Mouse (Mus musculus) thymus, adult 2 months (tissue): ENCODE measurements around the gene Slc10a6.

Experiments
- CTCF ChIP-seq: fragments of 200-500 bp; IDR thresholded peaks from 2 replicates; pipeline ENCODE4 v1.5.1; 2012; ENCODE audit warnings: mild to moderate bottlenecking, control low read depth, low read length, moderate library complexity, borderline replicate concordance; ENCODE audit not compliant: control insufficient read depth, poor library complexity, insufficient read depth; ENCODE audit errors: extremely low read depth
- POLR2A ChIP-seq: fragments of 200-500 bp; IDR thresholded peaks from 2 replicates; pipeline ENCODE4 v1.6.1; 2012; ENCODE audit warnings: mild to moderate bottlenecking, low read length, control low read depth, moderate library complexity; ENCODE audit not compliant: control insufficient read depth, poor library complexity, insufficient read depth; ENCODE audit errors: extremely low read depth

GRCm38 (mm10) chr5:103610856-103611472, 18.2 kb downstream of the Slc10a6 start:
- TF ChIP-seq CTCF: no peak
- TF ChIP-seq POLR2A: no peak
